Mouse (Mus musculus) cerebellum, postnatal 14 days (tissue): ENCODE data around the gene Arpc4.

Experiments used
- DNase-seq, 2 experiments: peaks; one replicate each; pipeline ENCODE4 v3.0.0; 2021; ENCODE audit warnings: mixed read lengths in 2 of 2

Arpc4 gene

DNA sequence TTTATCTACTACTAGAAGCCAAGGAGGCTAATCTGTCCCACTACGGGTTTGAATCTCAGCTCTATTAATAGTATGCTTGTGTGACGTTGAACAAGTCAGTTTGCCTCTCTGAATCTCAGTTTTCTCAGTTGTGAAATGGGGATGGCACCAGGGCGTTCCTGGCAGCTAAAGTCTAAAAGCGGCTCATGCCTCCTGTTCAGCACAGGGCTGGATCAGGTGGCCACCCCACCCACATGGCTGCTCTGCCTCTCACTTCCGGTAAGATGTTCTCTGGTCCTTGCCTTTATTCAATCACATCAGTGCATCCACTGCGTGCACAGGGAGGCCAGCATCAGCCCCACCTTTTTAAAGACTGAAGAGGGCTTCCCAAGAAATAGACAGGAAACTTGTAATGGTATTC is 27.6 kb downstream of the Arpc4 start:
- DNase-seq, result no peak

DNA sequence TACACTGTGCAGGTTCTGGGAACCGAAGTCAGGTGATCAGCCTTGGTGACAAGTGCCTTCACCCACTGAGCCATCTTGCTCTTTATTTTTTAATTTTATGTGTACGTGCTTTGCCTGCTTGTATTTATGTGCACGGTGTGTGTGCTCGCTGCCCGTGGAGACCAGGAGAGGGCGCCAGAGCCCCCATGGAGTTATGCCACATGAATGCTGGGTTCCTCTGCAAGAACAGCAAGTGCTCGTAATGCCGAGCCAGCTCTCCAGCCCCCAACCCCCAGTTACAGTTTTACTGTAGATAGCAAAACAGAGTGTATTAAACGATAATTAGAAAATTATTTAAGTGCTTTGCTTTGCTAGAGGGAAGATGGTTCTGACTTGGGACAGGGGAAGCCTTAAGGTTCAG is 28.8 kb downstream of the Arpc4 start:
- DNase-seq, result peak in 1 of 2 experiments; percentile 50

DNA sequence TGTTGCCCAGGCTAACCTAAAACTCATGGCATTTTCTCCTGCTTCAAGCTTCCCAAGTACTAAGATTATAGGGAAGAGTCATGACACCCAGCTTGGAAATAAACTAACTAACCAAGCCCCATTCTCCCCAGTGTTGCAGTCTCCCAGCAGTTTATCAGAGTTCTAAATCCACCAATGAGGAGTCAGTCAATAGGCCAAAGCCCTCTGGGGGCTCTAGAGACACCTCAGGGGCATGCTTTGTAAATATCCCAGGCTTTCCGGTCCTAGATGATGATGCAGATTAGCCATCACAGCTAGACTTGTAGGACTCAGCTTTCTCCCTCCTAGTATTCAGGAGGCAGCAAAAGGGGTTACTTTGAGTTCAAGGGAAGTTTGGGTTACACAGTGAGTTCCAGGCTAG is 32.1 kb downstream of the Arpc4 start:
- DNase-seq, result no peak

DNA sequence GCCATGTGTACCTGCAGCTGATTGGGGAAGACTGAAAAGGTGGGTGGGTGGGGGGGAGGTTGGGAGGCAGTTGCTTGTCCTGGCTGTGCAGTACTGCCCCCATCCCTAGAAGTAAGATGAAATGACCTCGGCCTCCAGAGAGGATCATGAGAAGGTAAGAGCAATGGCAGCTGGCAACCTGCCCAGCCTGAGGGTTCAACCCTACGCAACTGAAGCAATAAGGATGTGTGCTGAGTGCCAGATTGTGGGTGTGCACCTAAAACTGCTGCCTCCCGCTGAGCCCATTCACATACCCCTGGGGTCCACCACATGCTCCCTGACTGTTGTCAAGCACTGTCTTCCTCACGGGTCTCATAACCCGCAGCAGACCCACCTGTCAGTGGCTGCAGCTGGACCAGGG is 38.5 kb downstream of the Arpc4 start:
- DNase-seq, result peak in 1 of 2 experiments; percentile 42

DNA sequence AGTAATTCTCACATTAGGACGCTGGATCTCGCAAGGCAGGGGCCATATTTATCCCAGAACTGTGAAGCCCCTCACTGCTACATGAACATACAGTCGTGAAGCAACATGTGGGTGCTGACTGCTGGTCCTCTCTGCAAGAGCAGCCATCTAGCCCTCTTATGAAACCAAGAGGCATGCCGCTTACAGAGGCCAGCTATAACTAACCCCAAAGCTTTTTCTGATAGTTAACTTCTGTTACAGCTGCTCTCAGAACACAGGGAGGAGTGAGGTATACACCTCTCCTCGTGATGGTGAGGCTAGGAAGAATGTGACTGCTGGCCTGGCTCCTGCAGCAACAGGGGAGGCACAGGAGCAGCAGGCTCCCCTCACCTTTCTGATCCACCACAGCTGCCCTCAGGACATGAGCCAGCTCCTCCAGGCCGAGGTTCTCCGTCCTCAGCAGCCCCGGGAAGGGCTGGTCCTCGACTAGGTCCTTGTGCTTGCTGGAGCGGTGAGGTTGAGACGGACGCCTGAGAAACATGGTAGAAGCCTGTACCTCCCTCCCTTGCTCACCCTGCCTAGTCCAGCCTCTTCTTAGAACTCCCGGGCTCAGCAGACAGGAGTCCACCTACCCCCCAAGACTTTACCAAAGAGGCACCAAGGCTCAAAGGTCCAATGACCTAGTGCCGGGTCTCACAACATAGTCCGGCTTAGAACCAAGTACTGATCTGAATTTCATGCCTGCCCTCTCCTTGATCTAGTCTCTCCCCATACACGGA is 40.7 kb downstream of the Arpc4 start:
- DNase-seq, result peak in 1 of 2 experiments; percentile 50

DNA sequence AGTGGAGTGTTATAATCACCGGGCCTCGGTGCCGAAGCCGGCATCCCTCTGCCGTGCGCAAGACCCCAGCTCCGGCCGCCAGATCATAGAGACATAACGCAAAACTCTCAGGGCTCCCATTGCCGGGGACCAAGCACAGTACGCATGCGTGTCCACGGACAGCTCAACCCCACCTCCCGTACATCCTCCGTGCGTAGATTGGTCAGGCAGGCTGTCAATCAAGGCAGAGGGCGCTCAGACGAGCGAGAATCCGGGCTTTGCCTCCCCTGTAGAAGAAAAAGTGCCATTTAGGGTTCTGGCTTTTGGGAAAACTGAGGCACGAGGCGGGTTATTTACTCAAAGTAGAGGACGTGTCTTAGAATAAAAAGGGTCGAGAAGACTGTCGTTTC is 41.3 kb downstream of the Arpc4 start, which contains the start of gene Rpusd3:
Rpusd3 (minus strand) TSS at position 142 of the 389 bp plus-strand sequence.
- DNase-seq, result peak; percentile 99 to 100

DNA sequence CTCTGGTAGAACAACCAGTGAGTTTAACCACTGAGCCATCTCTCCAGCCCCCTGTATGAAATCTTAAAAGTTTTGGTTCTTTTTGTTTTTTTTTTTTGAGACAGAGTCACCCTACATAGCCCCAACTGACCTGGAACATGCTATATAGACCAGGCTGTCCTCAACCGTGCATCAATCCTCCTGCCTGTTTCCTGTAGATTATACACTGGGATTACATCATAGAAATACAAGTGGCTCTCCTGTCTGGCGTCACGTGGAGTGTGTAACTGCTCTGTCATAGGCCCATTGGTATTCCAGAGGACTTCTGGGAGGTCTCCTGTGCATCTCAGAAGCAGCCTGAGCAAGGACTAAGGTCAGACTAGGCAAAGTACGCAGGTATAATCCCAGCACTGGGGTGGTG is 45.1 kb downstream of the Arpc4 start:
- no peak for DNase-seq

DNA sequence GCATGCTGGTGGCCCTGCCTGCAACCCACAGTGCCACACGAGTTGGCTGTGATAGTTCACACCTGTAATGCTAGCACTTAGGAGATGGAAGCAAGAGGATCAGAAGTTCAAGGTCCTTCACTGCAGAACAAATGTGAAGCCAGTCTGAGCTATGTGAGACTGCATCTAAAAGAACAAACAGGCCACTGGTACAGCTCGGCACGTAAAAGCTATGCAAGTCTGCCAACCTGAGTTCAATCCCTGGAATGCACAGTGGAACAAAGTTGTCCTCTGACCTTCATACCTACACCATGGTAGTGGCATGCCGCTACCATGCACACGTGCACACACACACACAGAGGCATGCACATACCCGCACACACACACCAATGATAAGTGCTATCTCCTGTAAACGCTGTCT is 46.3 kb downstream of the Arpc4 start:
- DNase-seq, result peak in 1 of 2 experiments; percentile 42

DNA sequence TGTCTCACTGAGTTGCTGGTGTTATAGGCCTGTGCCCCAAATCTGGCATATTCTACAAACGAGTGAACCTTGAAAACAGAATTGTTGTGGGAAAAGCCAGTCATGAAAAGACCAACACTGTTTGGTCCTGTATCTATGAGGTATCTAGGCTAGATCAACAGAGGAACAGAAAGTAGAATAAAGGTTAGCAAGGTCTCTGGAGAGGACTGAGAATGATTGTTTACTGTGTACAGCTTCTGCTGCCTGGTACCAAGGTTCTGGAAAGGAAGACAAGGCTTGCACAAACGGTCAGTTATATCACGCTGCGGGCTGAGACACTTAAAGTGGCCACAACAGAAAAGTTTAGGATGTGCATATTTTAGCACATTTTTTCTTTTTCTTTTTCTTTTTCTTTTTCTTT is 48.8 kb downstream of the Arpc4 start:
- no peak for DNase-seq

DNA sequence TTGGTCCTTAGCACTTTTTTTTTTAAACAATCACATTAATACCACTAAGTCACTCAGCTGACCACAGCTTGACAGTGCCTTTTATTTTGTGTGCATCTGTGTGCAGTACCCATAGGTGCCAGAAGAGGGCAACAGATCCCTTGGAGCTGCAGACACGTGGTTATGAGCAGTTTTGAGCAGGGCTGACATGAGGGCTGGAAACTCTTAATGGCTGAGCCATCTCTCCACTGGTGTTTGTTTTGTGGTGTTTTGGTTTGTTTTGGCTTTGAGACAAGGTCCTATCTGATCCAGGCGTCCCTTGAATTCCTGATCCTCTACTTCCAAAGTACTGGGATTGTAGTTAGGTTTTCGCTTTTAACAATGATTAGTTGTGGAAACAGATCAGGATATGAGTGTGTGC is 49.5 kb downstream of the Arpc4 start:
- DNase-seq, result peak; percentile 59 to 83

DNA sequence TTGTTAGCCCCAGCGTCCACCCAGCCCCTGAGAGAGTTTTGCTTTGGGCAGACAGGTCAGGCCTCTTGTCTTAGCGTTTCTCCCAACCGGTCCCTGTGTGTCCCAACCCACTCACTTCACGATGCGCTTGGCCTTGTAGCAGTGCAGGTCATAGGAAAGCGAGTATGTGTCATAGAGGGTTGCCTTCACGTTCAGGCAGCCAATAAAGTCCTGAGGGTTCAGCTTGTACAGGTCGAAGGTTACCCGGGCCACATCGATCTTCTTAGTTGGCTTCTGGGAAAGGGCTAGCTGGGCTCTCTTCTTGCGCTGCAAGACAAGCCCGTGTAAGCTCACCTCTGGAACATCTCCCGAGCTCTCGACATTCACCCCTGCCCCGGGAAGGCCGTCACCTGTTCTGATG is 50.1 kb downstream of the Arpc4 start:
- DNase-seq, result no peak

DNA sequence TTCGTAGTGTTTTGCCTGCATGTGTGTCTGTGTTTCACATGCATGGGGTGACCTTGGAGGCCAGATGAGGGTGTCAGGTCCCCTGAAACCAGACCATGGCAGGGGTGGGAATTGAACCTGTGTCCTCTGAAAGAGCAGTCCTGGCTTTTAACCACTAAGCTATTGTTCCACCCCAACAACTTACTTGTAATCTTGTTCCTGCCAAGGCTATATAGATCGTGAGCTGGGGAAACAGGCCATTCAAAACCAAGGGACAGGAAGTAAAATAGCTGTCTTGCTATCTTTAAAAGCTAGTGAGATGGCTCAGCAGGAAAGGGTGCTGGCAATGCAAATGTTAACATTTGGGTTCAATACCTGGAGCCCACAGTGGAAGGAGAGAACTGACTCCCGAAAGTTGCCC is 52.0 kb downstream of the Arpc4 start:
- DNase-seq, result no peak

DNA sequence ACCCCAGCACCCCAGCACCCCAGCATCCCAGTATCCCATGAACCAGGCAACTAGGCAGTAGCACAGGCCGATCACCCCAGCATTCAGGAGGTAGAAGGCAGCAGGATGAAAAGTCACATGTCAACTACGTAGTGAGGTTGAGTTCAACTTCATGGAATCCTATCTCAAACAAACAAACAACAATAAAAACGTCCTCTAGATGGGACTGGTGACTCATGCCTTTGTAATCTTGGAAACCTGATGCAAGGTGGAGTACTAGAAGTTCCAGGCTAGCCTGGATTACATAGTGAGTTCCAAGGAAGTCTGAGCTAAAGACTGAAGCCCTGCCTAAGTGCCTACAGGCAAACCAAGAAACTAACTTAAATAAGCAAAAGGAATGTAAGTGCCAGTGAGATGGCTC is 52.9 kb downstream of the Arpc4 start:
- DNase-seq, result no peak

DNA sequence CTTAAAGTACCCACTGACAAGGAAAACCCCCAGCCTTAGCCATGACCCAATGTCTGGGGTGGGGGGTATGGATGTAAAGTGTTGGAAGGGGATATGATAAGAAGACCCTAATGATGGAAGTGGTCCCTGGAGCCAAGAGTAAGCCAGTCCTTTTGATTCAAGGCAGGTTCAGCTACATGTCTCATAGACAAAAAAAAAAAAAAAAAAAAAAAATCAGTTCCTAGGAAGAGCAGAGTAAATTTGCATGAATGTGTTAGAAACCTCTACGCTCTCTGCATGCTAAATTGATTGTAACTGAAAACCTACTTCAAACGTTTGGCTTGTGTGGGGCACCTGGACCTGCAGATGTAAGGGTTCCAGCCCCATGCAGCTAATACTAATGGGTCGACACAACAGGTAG is 53.9 kb downstream of the Arpc4 start:
- DNase-seq, result no peak

DNA sequence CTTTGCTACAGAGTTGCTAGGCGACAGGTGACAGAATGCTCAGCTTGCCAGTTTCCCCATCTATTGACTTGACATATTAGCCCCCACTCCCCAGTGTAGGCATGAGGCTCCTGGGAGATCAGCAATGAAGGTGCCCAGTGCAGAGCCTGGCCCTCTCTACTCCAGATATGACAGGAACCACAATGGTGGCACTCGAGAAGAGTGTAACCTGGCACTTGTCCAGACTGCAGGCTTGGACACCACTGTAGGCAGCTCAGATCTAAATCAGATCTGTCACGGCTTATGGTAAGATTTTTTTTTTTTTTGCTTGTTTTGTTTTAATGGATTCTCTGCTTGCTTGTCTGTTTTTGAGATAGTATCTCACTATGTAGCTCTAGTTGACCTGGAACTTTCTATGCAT is 55.7 kb downstream of the Arpc4 start:
- no peak for DNase-seq

DNA sequence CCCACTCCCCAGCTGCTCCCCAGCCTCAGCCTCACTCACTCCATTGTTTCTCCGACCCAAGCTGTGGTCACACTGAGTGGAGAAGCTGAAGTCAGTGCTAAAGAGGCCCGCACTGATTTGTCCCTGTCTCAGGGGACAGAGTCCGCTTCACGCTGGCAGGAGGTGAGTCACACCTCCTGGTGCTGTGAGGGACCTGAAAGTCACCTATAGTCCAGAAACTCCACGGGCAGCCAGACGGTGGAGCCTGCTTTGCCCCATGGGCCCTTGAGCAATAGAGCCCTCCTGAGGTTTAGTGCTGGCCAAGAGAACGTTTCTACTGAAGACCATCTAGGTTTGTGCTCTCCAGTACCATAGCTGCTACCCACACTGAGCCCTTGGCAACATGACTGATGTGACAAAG is 56.8 kb downstream of the Arpc4 start:
- DNase-seq, result no peak

DNA sequence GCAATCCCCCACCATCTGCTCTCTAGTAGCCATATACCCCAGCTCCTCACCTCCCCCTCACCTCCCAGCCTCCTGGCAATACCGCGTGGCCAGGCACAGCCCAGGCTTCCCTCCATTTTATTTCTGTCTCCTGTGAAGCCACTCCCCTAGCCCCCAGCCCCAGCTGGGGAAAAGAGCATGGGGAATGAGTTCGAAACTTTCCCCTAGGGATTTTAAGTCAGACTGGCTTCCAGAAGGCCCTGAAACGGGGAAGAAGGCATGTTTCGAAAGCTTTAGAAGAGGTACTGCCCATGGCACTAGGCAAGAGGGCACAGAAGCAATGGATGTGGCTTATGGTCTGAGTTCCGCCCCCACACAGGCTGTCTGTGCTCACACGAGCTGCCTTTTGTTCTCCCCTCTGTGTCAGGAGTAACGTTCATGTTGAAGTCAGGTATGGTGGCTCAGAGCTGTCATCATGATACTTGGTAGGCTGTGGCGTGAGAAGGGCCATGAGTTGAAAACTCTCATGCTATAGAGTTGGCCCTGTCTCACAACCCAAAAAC is 57.8 kb downstream of the Arpc4 start, which contains the start of gene Cidec:
Cidec (minus strand) TSS at position 97 of the 542 bp plus-strand sequence.
- no peak for DNase-seq

DNA sequence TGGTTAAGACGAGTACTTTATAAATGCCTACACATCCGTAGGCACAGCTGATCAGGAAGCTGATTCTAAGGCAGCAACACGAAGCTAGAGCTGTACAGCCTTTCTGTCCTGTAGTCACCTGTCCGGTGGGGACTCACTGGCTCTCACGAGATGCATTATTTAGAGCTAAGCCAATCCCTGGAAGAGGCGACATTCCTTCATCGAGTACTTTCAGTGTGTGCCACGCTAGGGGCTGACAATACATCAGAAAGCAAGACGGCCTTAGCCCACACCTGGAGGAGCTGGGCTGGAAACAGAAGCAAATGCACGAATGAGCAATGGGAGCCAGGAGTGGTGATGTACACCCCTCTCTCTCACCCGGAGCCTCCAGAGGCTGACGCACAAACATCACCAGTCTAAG is 59.2 kb downstream of the Arpc4 start:
- no peak for DNase-seq

DNA sequence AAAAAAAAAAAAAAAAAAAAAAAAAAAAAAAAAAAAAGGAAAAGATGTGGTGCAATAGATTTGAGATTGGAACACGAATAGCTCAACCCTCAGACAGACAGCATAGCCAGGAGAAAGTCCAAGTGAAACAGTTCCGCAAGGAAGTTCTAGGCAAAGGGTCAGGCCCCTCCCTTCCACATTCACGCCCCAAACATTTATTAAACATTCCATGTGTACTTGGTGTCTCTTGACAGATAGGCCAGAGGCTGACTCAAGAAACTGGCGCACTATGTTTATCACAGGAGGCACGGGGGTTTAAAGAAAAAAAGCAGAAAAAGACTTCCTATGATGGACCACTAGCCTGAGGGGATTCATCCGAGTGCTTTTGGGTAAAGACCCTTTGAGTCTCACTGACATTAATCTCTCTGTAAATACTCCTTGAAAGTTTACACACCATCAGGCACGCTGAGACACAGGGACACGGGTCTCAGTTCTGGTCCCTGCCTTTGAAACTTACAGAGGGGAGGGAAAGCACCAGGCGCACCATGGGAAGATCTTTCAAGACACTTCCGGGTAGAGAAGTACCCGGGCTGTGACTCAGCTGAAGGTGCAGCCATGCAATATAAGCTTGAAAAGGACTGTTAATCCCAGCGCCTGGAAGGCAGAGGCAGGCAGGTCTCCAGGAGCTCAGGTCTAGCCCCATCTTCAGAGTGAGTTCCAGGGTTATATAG is 61.0 kb downstream of the Arpc4 start:
- DNase-seq, result no peak
